Mouse (Mus musculus): ENCODE data around the gene Abcf2.

GRCm38 (mm10) chr5:24597901-24598569, 20.8 kb upstream of the Abcf2 start:
- TF ChIP-seq POLR2A (IDR thresholded peaks at IDR 0.05; ENCODE audit: extremely low read depth, insufficient read depth, low read length), result no peak
- no peak for TF ChIP-seq CTCF (IDR thresholded peaks at IDR 0.05; ENCODE audit: extremely low read depth, insufficient read depth, low read length)

Measured in cortical plate, adult 2 months (tissue).